ENCODE assay signal across 22 mouse cellular contexts in the genomic region with DNA sequence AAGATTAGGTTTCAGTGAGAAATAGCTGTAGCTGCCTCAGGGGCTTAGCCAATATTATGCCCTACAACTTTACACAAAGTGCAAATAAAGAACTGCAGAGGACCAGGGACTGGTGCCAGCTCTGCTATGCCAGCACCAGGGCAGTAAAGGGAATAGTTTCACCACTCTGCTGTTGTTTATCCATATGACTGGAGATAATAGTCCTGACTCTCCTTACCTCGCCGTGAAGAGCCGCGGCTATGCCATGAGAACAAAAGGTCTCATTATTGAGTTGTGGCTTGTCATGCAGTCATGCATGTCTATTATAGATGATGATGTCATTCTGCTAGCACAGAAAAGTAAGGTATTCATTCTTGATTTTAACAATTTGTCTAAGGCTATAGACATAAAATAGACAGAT. TPM values are rescaled to one million over a fixed set of nuclear protein-coding genes. Genes with fewer than 3 reads are reported as not detected.
DNase-seq lines count a peak whose midpoint lies in the region; ATAC-seq and TF ChIP-seq lines count a peak whose summit lies in the region.
"Had no signal": no experiment of that assay in that cellular context is flagged by ENCODE, and none has a peak within 500 bp of the region (broad histone marks: within the 10 kb centered on the region; RNA-seq: fewer than 3 reads in every experiment).

No protein-coding gene starts in this region.

- 64% methylated on average over 4 of the region's 4 CpGs for WGBS in forebrain, embryonic 11.5 days
- WGBS in forebrain, embryonic 16.5 days: 24% methylated on average over 4 of the region's 4 CpGs
- WGBS in heart, postnatal 0 days: 37% methylated on average over 4 of the region's 4 CpGs
- 79% methylated on average over 4 of the region's 4 CpGs for WGBS in heart, embryonic 10.5 days
- 89% methylated on average over 4 of the region's 4 CpGs for WGBS in kidney, embryonic 14.5 days

- H3K36me3 ChIP-seq in forebrain, embryonic 11.5 days (ENCODE audit: control insufficient read depth, insufficient read depth, low read length): no peaks in the 10 kb centered on the region
- H3K36me3 ChIP-seq in forebrain, embryonic 16.5 days (ENCODE audit: control insufficient read depth, insufficient read depth): no peaks in the 10 kb centered on the region
- H3K36me3 ChIP-seq in heart, postnatal 0 days (replicated peaks; ENCODE audit: control insufficient read depth, insufficient read depth, low read length): no peaks in the 10 kb centered on the region
- no peaks in the 10 kb centered on the region for H3K36me3 ChIP-seq in heart, embryonic 10.5 days
- H3K36me3 ChIP-seq in kidney, embryonic 14.5 days (ENCODE audit: control insufficient read depth, insufficient read depth, low read length): no peaks in the 10 kb centered on the region
- H3K36me3 ChIP-seq: heart, embryonic 15.5 days; limb, embryonic 10.5 days; midbrain, embryonic 12.5 days; neural tube, embryonic 15.5 days had no signal

- no peak overlapping the region for H3K4me3 ChIP-seq in forebrain, embryonic 11.5 days (ENCODE audit: low read depth, low read length)
- H3K4me3 ChIP-seq in forebrain, embryonic 16.5 days (replicated peaks; ENCODE audit: low read length): no peak overlapping the region
- H3K4me3 ChIP-seq in heart, postnatal 0 days (ENCODE audit: low read depth, low read length): no peak overlapping the region
- H3K4me3 ChIP-seq in heart, embryonic 10.5 days: no peak overlapping the region
- no peak overlapping the region for H3K4me3 ChIP-seq in brown adipose tissue, adult 24 weeks (ENCODE audit: insufficient read depth, low read depth, low read length)
- no peak overlapping the region for H3K4me3 ChIP-seq in kidney, embryonic 14.5 days (ENCODE audit: low read length)
- H3K4me3 ChIP-seq: forebrain, embryonic 13.5 days; heart, embryonic 15.5 days; limb, embryonic 10.5 days; midbrain, embryonic 12.5 days; neural tube, embryonic 15.5 days had no signal

- no peaks in the 10 kb centered on the region for H3K9me3 ChIP-seq in forebrain, embryonic 11.5 days (ENCODE audit: control insufficient read depth, low read length)
- no peaks in the 10 kb centered on the region for H3K9me3 ChIP-seq in forebrain, embryonic 16.5 days (ENCODE audit: control insufficient read depth, low read length)
- no peaks in the 10 kb centered on the region for H3K9me3 ChIP-seq in heart, postnatal 0 days (replicated peaks; ENCODE audit: control insufficient read depth, low read length)
- no peaks in the 10 kb centered on the region for H3K9me3 ChIP-seq in heart, embryonic 10.5 days
- no peaks in the 10 kb centered on the region for H3K9me3 ChIP-seq in kidney, embryonic 14.5 days (ENCODE audit: control insufficient read depth, low read length)
- H3K9me3 ChIP-seq: forebrain, embryonic 13.5 days; heart, embryonic 15.5 days; limb, embryonic 10.5 days; midbrain, embryonic 12.5 days; neural tube, embryonic 15.5 days had no signal

- H3K4me2 ChIP-seq in forebrain, embryonic 11.5 days (ENCODE audit: low read depth, low read length, severe bottlenecking): no peak overlapping the region
- H3K4me2 ChIP-seq in forebrain, embryonic 16.5 days (ENCODE audit: low read length): no peak overlapping the region
- no peak overlapping the region for H3K4me2 ChIP-seq in heart, postnatal 0 days (ENCODE audit: low read depth, low read length)
- H3K4me2 ChIP-seq in kidney, embryonic 14.5 days (replicated peaks; ENCODE audit: low read depth, low read length): no peak overlapping the region
- H3K4me2 ChIP-seq: forebrain, embryonic 13.5 days; heart, embryonic 15.5 days; liver, embryonic 11.5 days; midbrain, embryonic 12.5 days; neural tube, embryonic 15.5 days had no signal

- TF ChIP-seq CTCF in heart, postnatal 0 days (IDR thresholded peaks at IDR 0.05; ENCODE audit: low read depth): no peak

- H3K27ac ChIP-seq in forebrain, embryonic 11.5 days (ENCODE audit: low read depth, low read length): no peak overlapping the region
- H3K27ac ChIP-seq in forebrain, embryonic 16.5 days (ENCODE audit: low read length): no peak overlapping the region
- H3K27ac ChIP-seq in heart, postnatal 0 days (ENCODE audit: low read depth): peak overlapping the region; percentile 49
- no peak overlapping the region for H3K27ac ChIP-seq in heart, embryonic 10.5 days
- peak overlapping the region; percentile 47 for H3K27ac ChIP-seq in brown adipose tissue, adult 24 weeks (replicated peaks; ENCODE audit: low read depth, low read length)
- no peak overlapping the region for H3K27ac ChIP-seq in kidney, embryonic 14.5 days (ENCODE audit: low read depth, low read length)
- H3K27ac ChIP-seq: forebrain, embryonic 13.5 days; heart, embryonic 15.5 days; limb, embryonic 10.5 days; midbrain, embryonic 12.5 days; neural tube, embryonic 15.5 days had no signal

- no peaks in the 10 kb centered on the region for H3K27me3 ChIP-seq in forebrain, embryonic 11.5 days (ENCODE audit: control insufficient read depth, insufficient read depth, low read length)
- H3K27me3 ChIP-seq in forebrain, embryonic 16.5 days (replicated peaks; ENCODE audit: control insufficient read depth, insufficient read depth, low read length): no peaks in the 10 kb centered on the region
- H3K27me3 ChIP-seq in heart, postnatal 0 days (ENCODE audit: control insufficient read depth, insufficient read depth, low read length): no peaks in the 10 kb centered on the region
- no peaks in the 10 kb centered on the region for H3K27me3 ChIP-seq in heart, embryonic 10.5 days (ENCODE audit: insufficient read depth, poor library complexity, severe bottlenecking)
- H3K27me3 ChIP-seq in kidney, embryonic 14.5 days (ENCODE audit: control insufficient read depth, insufficient read depth, low read length): no peaks in the 10 kb centered on the region
- H3K27me3 ChIP-seq: forebrain, embryonic 13.5 days; heart, embryonic 15.5 days; midbrain, embryonic 12.5 days; neural tube, embryonic 15.5 days had no signal

- no peak for TF ChIP-seq EP300 in heart, postnatal 0 days (IDR thresholded peaks at IDR 0.05; ENCODE audit: low read depth)

- ATAC-seq in forebrain, embryonic 11.5 days (replicated peaks; ENCODE audit: low FRiP score): no peak
- ATAC-seq in forebrain, embryonic 16.5 days: no peak
- ATAC-seq in heart, postnatal 0 days (ENCODE audit: insufficient read depth, low read depth): no peak
- no peak for ATAC-seq in kidney, embryonic 14.5 days (ENCODE audit: low FRiP score, low TSS enrichment)
- ATAC-seq: forebrain, embryonic 13.5 days; intestine, postnatal 0 days had no signal

- DNase-seq in forebrain, embryonic 11.5 days (ENCODE audit: low spot score): peak; percentile 32
- no peak for DNase-seq in heart, postnatal 0 days (ENCODE audit: low spot score)
- no peak for DNase-seq in heart, embryonic 10.5 days (ENCODE audit: low spot score)
- peak; percentile 58 for DNase-seq in Muller cell, postnatal 12 days (ENCODE audit: inconsistent ontology term)
- no peak for DNase-seq in cerebellum, adult 11 months
- DNase-seq: cerebellum, adult 9-10 months; gastrocnemius, postnatal 10 days; kidney, postnatal 10 days; liver, postnatal 0 days; right cerebral cortex, postnatal 14 days had no signal

- no peaks in the 10 kb centered on the region; the same call in 1 of the 2 replicates for H3K4me1 ChIP-seq in forebrain, embryonic 11.5 days (replicated peaks; ENCODE audit: control insufficient read depth, insufficient read depth, low read length)
- 0 out of 2 replicates have a peak, but pooled peaks cover 6% of the 10 kb centered on the region for H3K4me1 ChIP-seq in forebrain, embryonic 16.5 days (replicated peaks; ENCODE audit: control insufficient read depth, insufficient read depth, low read length)
- H3K4me1 ChIP-seq in heart, postnatal 0 days (ENCODE audit: control insufficient read depth, insufficient read depth): peaks cover 10% of the 10 kb centered on the region
- no peaks in the 10 kb centered on the region for H3K4me1 ChIP-seq in heart, embryonic 10.5 days
- H3K4me1 ChIP-seq in brown adipose tissue, adult 24 weeks (ENCODE audit: control insufficient read depth, insufficient read depth, insufficient read length, low read length): peaks cover 13% of the 10 kb centered on the region; the same call in 1 of the 2 replicates
- no peaks in the 10 kb centered on the region for H3K4me1 ChIP-seq in kidney, embryonic 14.5 days (ENCODE audit: control insufficient read depth, insufficient read depth, low read length)
- H3K4me1 ChIP-seq: limb, embryonic 10.5 days; neural tube, embryonic 15.5 days had no signal

- no peak overlapping the region for H3K9ac ChIP-seq in forebrain, embryonic 11.5 days (ENCODE audit: low read length)
- H3K9ac ChIP-seq in forebrain, embryonic 16.5 days (replicated peaks; ENCODE audit: low read depth, low read length): no peak overlapping the region
- no peak overlapping the region for H3K9ac ChIP-seq in heart, postnatal 0 days (replicated peaks; ENCODE audit: low read depth, low read length)
- no peak overlapping the region for H3K9ac ChIP-seq in kidney, embryonic 14.5 days (ENCODE audit: low read depth, low read length)
- H3K9ac ChIP-seq: forebrain, embryonic 13.5 days; heart, embryonic 15.5 days; liver, postnatal 0 days; midbrain, embryonic 12.5 days; neural tube, embryonic 15.5 days had no signal

RNA-seq across cellular contexts. Expression of a gene that starts 7.1 kb away (rescaled TPM):
- 0.88 and 1.0 TPM in 2 replicates for polyA plus RNA-seq in forebrain, embryonic 11.5 days (2014; fragmentation: Nextera tagmentation; extraction: Ambion mirVana)
- 1.4 and 2.3 TPM in 2 replicates for polyA plus RNA-seq in forebrain, embryonic 16.5 days (2015; fragmentation: Nextera tagmentation; extraction: Ambion mirVana)
- 2.3 and 3.9 TPM in 2 replicates for total RNA-seq in heart, postnatal 0 days (2014; rRNA removed; ENCODE audit: low replicate concordance)
- 4.3 and 4.7 TPM in 2 replicates for polyA plus RNA-seq in heart, postnatal 0 days (2015; fragmentation: Nextera tagmentation; extraction: Ambion mirVana)
- polyA plus RNA-seq in heart, embryonic 10.5 days (2016; fragmentation: Nextera tagmentation; extraction: Ambion mirVana): 2.2 and 3.8 TPM in 2 replicates
- polyA plus RNA-seq in brown adipose tissue, adult 24 weeks (2012; ENCODE audit: insufficient read depth, insufficient read length, missing spikeins): 5.9 and 7.8 TPM in 2 replicates
- polyA plus RNA-seq in kidney, embryonic 14.5 days (2014; fragmentation: Nextera tagmentation; extraction: Ambion mirVana): 2.2 and 2.3 TPM in 2 replicates

RNA-seq across cellular contexts. Expression of a gene that starts 48.4 kb away (rescaled TPM):
- 0.11 TPM in 1 of 2 replicates, not detected in the other for polyA plus RNA-seq in forebrain, embryonic 11.5 days (2014; fragmentation: Nextera tagmentation; extraction: Ambion mirVana)
- polyA plus RNA-seq in forebrain, embryonic 16.5 days (2015; fragmentation: Nextera tagmentation; extraction: Ambion mirVana): 0.08 and 0.15 TPM in 2 replicates
- 64.8 and 86.4 TPM in 2 replicates for total RNA-seq in heart, postnatal 0 days (2014; rRNA removed; ENCODE audit: low replicate concordance)
- polyA plus RNA-seq in heart, postnatal 0 days (2015; fragmentation: Nextera tagmentation; extraction: Ambion mirVana): 16.9 and 19.4 TPM in 2 replicates
- 3.7 and 6.9 TPM in 2 replicates for polyA plus RNA-seq in heart, embryonic 10.5 days (2016; fragmentation: Nextera tagmentation; extraction: Ambion mirVana)
- 3.1 and 4.8 TPM in 2 replicates for polyA plus RNA-seq in brown adipose tissue, adult 24 weeks (2012; ENCODE audit: insufficient read depth, insufficient read length, missing spikeins)
- polyA plus RNA-seq in kidney, embryonic 14.5 days (2014; fragmentation: Nextera tagmentation; extraction: Ambion mirVana): 0.24 and 1.2 TPM in 2 replicates
- polyA plus RNA-seq: embryonic facial prominence, embryonic 11.5 days; hindbrain, embryonic 11.5 days; liver, embryonic 11.5 days; liver, postnatal 0 days; midbrain, embryonic 12.5 days had no signal

Comparison
In these comparisons a context has a peak if more than half of its experiments do, and no peak if none do; other contexts are left out.
1. H3K27ac ChIP-seq: peak in heart, postnatal 0 days (single experiment) and brown adipose tissue, adult 24 weeks (single experiment); none in forebrain, embryonic 11.5 days (single experiment), forebrain, embryonic 16.5 days (single experiment), heart, embryonic 10.5 days (single experiment) and kidney, embryonic 14.5 days (single experiment).
2. DNase-seq: peak in forebrain, embryonic 11.5 days (single experiment) and Muller cell, postnatal 12 days (single experiment); none in heart, postnatal 0 days (single experiment), heart, embryonic 10.5 days (single experiment) and cerebellum, adult 11 months (single experiment).